Mouse (Mus musculus) liver, embryonic 15.5 days (tissue): ENCODE data around the gene Kpnb1. TPM values are rescaled to one million over a fixed set of nuclear protein-coding genes. Genes with fewer than 3 reads are reported as not detected.
"Not testable (repeated sequence)": the region's sequence is repeated elsewhere in the genome, so short reads cannot be mapped to it uniquely, and the experiment has no call there.

Source experiments
- ATAC-seq: fragments of 200-750 bp; cut with Nextera tagmentation; 2 replicates; pipeline ENCODE4 v1.8.0; 2017; ENCODE audit warnings: moderate number of reproducible peaks, mild to moderate bottlenecking, moderate library complexity; ENCODE audit not compliant: insufficient read depth
- H3K27ac ChIP-seq: fragments of 300-500 bp; sonication (generic); replicated peaks from 2 replicates; pipeline ENCODE4 v1.5.1; 2015; ENCODE audit warnings: mild to moderate bottlenecking, inconsistent platforms
- H3K27me3 ChIP-seq: fragments of 300-500 bp; sonication (generic); 2 replicates; pipeline ENCODE4 v1.6.1; 2015; ENCODE audit warnings: mild to moderate bottlenecking, inconsistent platforms
- H3K36me3 ChIP-seq: fragments of 300-500 bp; sonication (generic); replicated peaks from 2 replicates; pipeline ENCODE4 v1.6.1; 2015; ENCODE audit warnings: moderate library complexity, mild to moderate bottlenecking, inconsistent platforms
- H3K4me1 ChIP-seq: fragments of 300-500 bp; sonication (generic); replicated peaks from 2 replicates; pipeline ENCODE4 v1.6.1; 2015; ENCODE audit warnings: inconsistent platforms
- H3K4me2 ChIP-seq: fragments of 300-500 bp; sonication (generic); 2 replicates; pipeline ENCODE4 v1.6.1; 2015; ENCODE audit warnings: moderate library complexity, mild to moderate bottlenecking, inconsistent platforms
- H3K4me3 ChIP-seq: fragments of 300-500 bp; sonication (generic); replicated peaks from 2 replicates; pipeline ENCODE4 v1.5.1; 2015; ENCODE audit warnings: mild to moderate bottlenecking, inconsistent platforms
- H3K9ac ChIP-seq: fragments of 300-500 bp; sonication (generic); 2 replicates; pipeline ENCODE4 v1.6.1; 2015; ENCODE audit warnings: moderate library complexity, mild to moderate bottlenecking, inconsistent platforms
- H3K9me3 ChIP-seq: fragments of 300-500 bp; sonication (generic); replicated peaks from 2 replicates; pipeline ENCODE4 v1.6.1; 2016; ENCODE audit warnings: inconsistent platforms
- WGBS: fragments of 180-500 bp; shearing (Covaris S2); methylation state at CpG from one replicate; pipeline ENCODE4 v1.1.7; 2015; ENCODE audit warnings: mixed read lengths; ENCODE audit not compliant: insufficient replicate concordance; 5-methylcytosine and 5-hydroxymethylcytosine counted together
- polyA plus RNA-seq: library from polyadenylated mRNA; unstranded; fragments of >200 nt; fragmentation: Nextera tagmentation; extraction: Ambion mirVana; gene quantifications from 2 replicates; pipeline ENCODE4 v1.2.1, GENCODE M21; 2015

Kpnb1 gene
- polyA plus RNA-seq, 1 experiment from 2014 or later, result 18.4 TPM

GRCm38 (mm10) chr11:97199519-97199918 lies 11.8 kb upstream of the Kpnb1 start:
- no peak for ATAC-seq
- Histone ChIP-seq H3K4me1 (no peaks in the 10 kb centered on the region; the same call in 1 of the 2 replicates), H3K4me2 (no peak overlapping the region), H3K27me3 (no peaks in the 10 kb centered on the region), H3K9me3 (no peaks in the 10 kb centered on the region), H3K27ac (no peak overlapping the region), H3K9ac (no peak overlapping the region), H3K4me3 (no peak overlapping the region), H3K36me3 (no peaks in the 10 kb centered on the region)
- WGBS, result 60% methylated on average over 6 of the region's 6 CpGs

- Histone ChIP-seq H3K4me1 (no peaks in the 10 kb centered on the region; the same call in 1 of the 2 replicates), H3K9me3 (no peaks in the 10 kb centered on the region), H3K27ac (no peak overlapping the region), H3K36me3 (no peaks in the 10 kb centered on the region), H3K27me3 (no peaks in the 10 kb centered on the region), H3K4me2 (no peak overlapping the region), H3K4me3 (no peak overlapping the region), H3K9ac (no peak overlapping the region)
- WGBS, result 10% methylated on average over 5 of the region's 5 CpGs
- ATAC-seq, result no peak
Measured at GRCm38 (mm10) chr11:97198601-97199000, 10.9 kb upstream of the Kpnb1 start.

GRCm38 (mm10) chr11:97197021-97197420 lies 9.3 kb upstream of the Kpnb1 start:
- ATAC-seq, result no peak
- no peak overlapping the region for H3K9ac ChIP-seq
- WGBS, result 65% methylated on average over 8 of the region's 8 CpGs

GRCm38 (mm10) chr11:97196541-97196940 lies 8.9 kb upstream of the Kpnb1 start:
- no peak overlapping the region for H3K27ac ChIP-seq
- no peaks in the 10 kb centered on the region for H3K27me3 ChIP-seq
- no peak overlapping the region for H3K4me2 ChIP-seq
- no peak for ATAC-seq
- 0 out of 2 replicates have a peak, but pooled peaks cover 2% of the 10 kb centered on the region for H3K36me3 ChIP-seq
- no peak overlapping the region for H3K4me3 ChIP-seq
- H3K9ac ChIP-seq, result no peak overlapping the region
- no peaks in the 10 kb centered on the region for H3K9me3 ChIP-seq
- H3K4me1 ChIP-seq, result no peaks in the 10 kb centered on the region; the same call in 1 of the 2 replicates
- 72% methylated on average over 12 of the region's 12 CpGs for WGBS

More at GRCm38 (mm10) chr11:97197021-97197420, 9.3 kb upstream of the Kpnb1 start:
- H3K36me3 ChIP-seq, result no peaks in the 10 kb centered on the region
- no peak overlapping the region for H3K27ac ChIP-seq
- no peaks in the 10 kb centered on the region for H3K9me3 ChIP-seq
- no peak overlapping the region for H3K4me2 ChIP-seq
- no peaks in the 10 kb centered on the region; the same call in 1 of the 2 replicates for H3K4me1 ChIP-seq
- no peaks in the 10 kb centered on the region for H3K27me3 ChIP-seq
- H3K4me3 ChIP-seq, result no peak overlapping the region

GRCm38 (mm10) chr11:97192621-97192951 lies 4.9 kb upstream of the Kpnb1 start:
- Histone ChIP-seq H3K27ac (no peak overlapping the region), H3K9me3 (no peaks in the 10 kb centered on the region)
- no peak for ATAC-seq

GRCm38 (mm10) chr11:97191915-97192620 lies 4.4 kb upstream of the Kpnb1 start:
- Histone ChIP-seq H3K4me2 (no peak overlapping the region), H3K9ac (no peak overlapping the region), H3K4me1 (peaks cover 24% of the 10 kb centered on the region), H3K9me3 (no peaks in the 10 kb centered on the region), H3K27me3 (no peaks in the 10 kb centered on the region), H3K27ac (no peak overlapping the region), H3K36me3 (0 out of 2 replicates have a peak, but pooled peaks cover 6% of the 10 kb centered on the region), H3K4me3 (no peak overlapping the region)
- no peak for ATAC-seq
- WGBS, result 66% methylated on average over 6 of the region's 6 CpGs

More at GRCm38 (mm10) chr11:97192621-97192951, 4.9 kb upstream of the Kpnb1 start:
- H3K4me1 ChIP-seq, result peaks cover 24% of the 10 kb centered on the region
- 0 out of 2 replicates have a peak, but pooled peaks cover 6% of the 10 kb centered on the region for H3K36me3 ChIP-seq
- H3K4me2 ChIP-seq, result no peak overlapping the region
- no peak overlapping the region for H3K4me3 ChIP-seq
- no peak overlapping the region for H3K9ac ChIP-seq
- no peaks in the 10 kb centered on the region for H3K27me3 ChIP-seq

GRCm38 (mm10) chr11:97190992-97191391 lies 3.3 kb upstream of the Kpnb1 start:
- Histone ChIP-seq H3K4me3 (no peak overlapping the region), H3K27me3 (no peaks in the 10 kb centered on the region), H3K4me1 (peaks cover 32% of the 10 kb centered on the region), H3K9me3 (no peaks in the 10 kb centered on the region), H3K9ac (no peak overlapping the region), H3K4me2 (no peak overlapping the region), H3K27ac (no peak overlapping the region), H3K36me3 (peaks cover 9% of the 10 kb centered on the region)
- no peak for ATAC-seq
- WGBS, result 74% methylated on average over 6 of the region's 6 CpGs

GRCm38 (mm10) chr11:97189645-97190044 lies 2.0 kb upstream of the Kpnb1 start:
- Histone ChIP-seq H3K27ac (peak overlapping the region; percentile 98; the same call in 1 of the 2 replicates), H3K9ac (peak overlapping the region; percentile 79), H3K4me3 (peak overlapping the region; percentile 92; the same call in 1 of the 2 replicates), H3K36me3 (peaks cover 23% of the 10 kb centered on the region), H3K4me1 (peaks cover 46% of the 10 kb centered on the region), H3K4me2 (peak overlapping the region; percentile 96)
- WGBS, result 67% methylated on average over 6 of the region's 6 CpGs
- not testable (repeated sequence) for ATAC-seq, H3K9me3 ChIP-seq, H3K27me3 ChIP-seq

- Histone ChIP-seq H3K27me3 (no peaks in the 10 kb centered on the region), H3K9me3 (no peaks in the 10 kb centered on the region), H3K9ac (peak overlapping the region; percentile 79), H3K36me3 (peaks cover 27% of the 10 kb centered on the region), H3K4me1 (peaks cover 50% of the 10 kb centered on the region), H3K4me3 (peak overlapping the region; percentile 92), H3K4me2 (peak overlapping the region; percentile 96), H3K27ac (peak overlapping the region; percentile 98)
- WGBS, result 28% methylated on average over 3 of the region's 3 CpGs
- ATAC-seq, result no peak
Measured at GRCm38 (mm10) chr11:97189231-97189630, 1.6 kb upstream of the Kpnb1 start.

GRCm38 (mm10) chr11:97188643-97188955 lies 918 bp upstream of the Kpnb1 start:
- H3K4me2 ChIP-seq, result peak overlapping the region; percentile 96
- peaks cover 33% of the 10 kb centered on the region for H3K36me3 ChIP-seq
- peak overlapping the region; percentile 92 for H3K4me3 ChIP-seq
- peak overlapping the region; percentile 98 for H3K27ac ChIP-seq
- no peaks in the 10 kb centered on the region for H3K9me3 ChIP-seq
- H3K27me3 ChIP-seq, result no peaks in the 10 kb centered on the region
- peak overlapping the region; percentile 79 for H3K9ac ChIP-seq
- ATAC-seq, result no peak
- 0% methylated on average over 15 of the region's 15 CpGs for WGBS
- peaks cover 54% of the 10 kb centered on the region for H3K4me1 ChIP-seq

GRCm38 (mm10) chr11:97186947-97187763 lies 526 bp downstream of the Kpnb1 start:
- WGBS, result 0% methylated on average over 70 of the region's 74 CpGs
- Histone ChIP-seq H3K27me3 (no peaks in the 10 kb centered on the region), H3K4me1 (peaks cover 64% of the 10 kb centered on the region), H3K4me3 (peak overlapping the region; percentile 92), H3K27ac (peak overlapping the region; percentile 98), H3K9me3 (no peaks in the 10 kb centered on the region), H3K36me3 (peaks cover 48% of the 10 kb centered on the region), H3K9ac (peak overlapping the region; percentile 99), H3K4me2 (peak overlapping the region; percentile 88)
- ATAC-seq, result peak; percentile 57
